Mouse (Mus musculus) brain, embryonic 14.5 days (tissue): ENCODE results near the gene Add3. TPM values are rescaled to one million over a fixed set of nuclear protein-coding genes. Genes with fewer than 3 reads are reported as not detected.
"Not testable (repeated sequence)": the region's sequence is repeated elsewhere in the genome, so short reads cannot be mapped to it uniquely, and the experiment has no call there.

Experiments
- DNase-seq: peaks from one replicate; pipeline ENCODE4 v3.0.0-alpha.2; 2011; ENCODE audit warnings: low read depth
- CTCF ChIP-seq: fragments of 200-500 bp; IDR thresholded peaks from 2 replicates; pipeline ENCODE4 v1.5.1; 2012; ENCODE audit warnings: inconsistent platforms, mild to moderate bottlenecking, moderate library complexity, borderline replicate concordance; ENCODE audit not compliant: insufficient read depth, insufficient read length; ENCODE audit errors: extremely low read depth
- POLR2A ChIP-seq: fragments of 200-500 bp; IDR thresholded peaks from 2 replicates; pipeline ENCODE4 v1.6.1; 2012; ENCODE audit warnings: mild to moderate bottlenecking, inconsistent platforms, borderline replicate concordance; ENCODE audit not compliant: poor library complexity, insufficient read depth, insufficient read length, severe bottlenecking; ENCODE audit errors: extremely low read depth
- polyA plus RNA-seq: library from polyadenylated mRNA; depleted of rRNA; stranded (reverse); fragments of >200 nt; gene quantifications from 2 replicates; pipeline ENCODE4 v1.2.3, GENCODE M21; 2012

The Add3 gene
- polyA plus RNA-seq, 1 experiment = 22.8 TPM

DNA sequence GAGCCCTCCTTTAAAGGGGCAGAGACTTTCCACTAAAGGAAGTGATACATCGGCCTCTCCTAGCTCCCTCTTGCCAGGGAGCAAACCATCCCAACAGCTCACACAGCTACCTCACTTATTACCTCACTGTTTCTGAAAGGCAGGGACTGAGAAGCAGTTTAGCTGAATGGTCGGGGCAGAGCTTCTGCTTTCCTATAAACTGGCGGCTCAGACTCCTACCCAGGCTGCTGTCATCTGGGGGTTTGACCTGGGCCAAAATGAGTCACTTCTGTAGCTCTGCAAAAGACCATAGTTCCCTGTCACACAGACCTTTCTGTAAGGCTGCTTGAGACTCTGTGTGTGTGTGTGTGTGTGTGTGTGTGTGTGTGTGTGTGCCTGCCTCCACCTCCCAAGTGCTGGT is 79.1 kb downstream of the Add3 start:
- no peak for DNase-seq
- TF ChIP-seq CTCF (no peak), POLR2A (no peak)

DNA sequence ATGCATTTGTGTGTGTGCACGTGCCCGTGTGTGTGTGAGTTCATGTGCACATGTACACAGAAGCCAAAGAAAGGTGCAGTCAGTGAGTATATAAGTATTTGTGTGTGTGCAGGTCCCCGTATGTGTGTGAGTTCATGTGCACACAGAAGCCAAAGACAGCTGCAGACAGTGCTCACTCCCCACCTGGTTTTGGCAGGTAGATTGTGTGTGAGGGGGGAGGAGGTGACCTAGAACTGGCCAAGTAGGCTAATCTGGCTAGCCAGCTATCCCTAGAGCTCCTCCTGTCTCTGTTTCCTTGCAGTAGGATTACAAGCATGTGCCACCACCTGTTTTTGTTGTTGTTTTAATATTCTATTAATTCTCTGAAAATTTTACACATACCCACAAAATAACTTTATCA is 80.9 kb downstream of the Add3 start:
- TF ChIP-seq POLR2A (no peak), CTCF (no peak)
- no peak for DNase-seq

DNA sequence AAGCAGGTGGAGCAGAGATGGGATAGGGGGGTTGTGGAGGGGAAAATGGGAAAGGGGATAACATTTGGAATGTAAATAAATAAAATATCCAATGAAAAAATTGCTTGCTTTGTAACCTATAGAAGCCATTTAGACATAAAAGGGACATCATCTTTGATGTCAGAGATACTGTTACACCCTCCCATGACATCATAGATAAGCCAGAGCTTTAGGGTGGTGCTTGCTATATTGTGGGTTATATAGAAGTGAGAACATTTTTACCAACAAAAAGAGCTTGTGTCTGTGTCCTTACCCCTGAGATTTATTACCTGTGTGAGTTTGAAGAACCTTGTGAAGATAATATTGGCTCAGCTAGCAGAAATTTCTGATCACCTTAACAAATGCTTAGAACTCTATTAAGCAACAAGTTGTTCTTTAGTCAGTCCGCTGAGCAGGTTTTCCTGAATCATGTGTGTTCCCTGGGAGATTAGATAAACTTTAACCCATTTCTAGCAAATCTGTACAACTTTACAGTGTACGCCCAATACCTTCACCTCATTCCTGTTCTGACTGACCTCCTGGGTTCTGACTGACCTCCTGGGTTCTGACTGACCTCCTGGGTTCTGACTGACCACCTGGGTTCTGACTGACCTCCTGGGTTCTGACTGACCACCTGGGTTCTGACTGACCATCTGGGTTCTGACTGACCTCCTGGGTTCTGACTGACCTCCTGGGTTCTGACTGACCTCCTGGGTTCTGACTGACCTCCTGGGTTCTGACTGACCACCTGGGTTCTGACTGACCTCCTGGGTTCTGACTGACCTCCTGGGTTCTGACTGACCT is 85.2 kb downstream of the Add3 start:
- DNase-seq = not testable (repeated sequence)

DNA sequence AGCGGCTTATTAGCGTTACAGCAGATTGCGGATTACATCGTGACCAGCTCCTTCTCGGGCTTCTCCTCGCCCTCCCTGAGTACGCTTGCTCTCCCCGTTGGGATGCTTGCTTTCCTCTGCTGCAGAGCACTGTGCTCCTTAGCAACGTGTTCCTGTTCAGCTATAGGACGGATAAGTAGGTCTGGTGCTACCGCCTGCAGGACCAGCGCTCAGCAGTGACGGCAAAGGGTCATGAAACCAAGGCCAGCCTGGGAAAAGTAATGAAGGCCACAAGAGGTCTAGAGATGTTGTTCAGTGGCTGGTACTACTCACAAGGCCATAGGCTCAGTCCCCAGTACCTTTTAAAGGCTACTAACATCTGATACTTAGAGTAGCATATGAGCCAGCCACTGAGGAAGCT is 86.4 kb downstream of the Add3 start:
- TF ChIP-seq POLR2A (no peak), CTCF (no peak)
- no peak for DNase-seq

DNA sequence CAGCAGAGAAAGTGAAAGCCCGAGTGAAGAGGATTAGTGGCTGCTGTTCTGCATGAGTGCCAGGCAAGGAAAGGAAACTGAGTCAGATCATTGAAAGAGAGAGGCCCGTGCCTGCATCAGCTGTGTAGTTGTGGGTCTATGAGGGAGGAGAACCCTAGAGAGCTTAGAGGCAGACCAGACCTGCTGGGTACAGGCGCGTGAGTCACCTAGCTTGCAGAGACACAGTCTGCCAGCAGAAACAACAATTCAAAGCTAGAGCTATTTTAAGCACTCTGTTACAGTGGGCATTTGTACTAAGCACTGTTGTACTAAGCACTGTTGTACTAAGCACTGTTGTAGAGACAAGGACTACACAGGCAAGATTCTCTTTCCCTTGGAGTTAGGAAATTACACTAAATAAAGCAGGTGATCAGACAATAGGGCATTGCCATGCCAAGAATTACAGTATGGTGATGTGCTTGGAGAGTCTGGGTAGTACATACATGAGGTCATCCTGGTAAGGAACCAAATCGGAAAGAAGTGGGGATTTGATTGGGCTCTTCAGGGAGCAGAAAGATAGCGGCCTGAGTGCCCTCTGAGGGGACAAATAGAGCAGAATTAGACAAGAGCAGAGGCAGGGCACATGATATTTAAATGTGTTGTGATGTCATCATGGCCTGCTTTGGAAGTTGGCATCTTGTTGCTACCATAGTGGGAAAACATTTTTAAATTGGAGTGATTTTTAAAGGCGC is 88.0 kb downstream of the Add3 start:
- no peak for DNase-seq
- no peak for TF ChIP-seq POLR2A
- no peak for TF ChIP-seq CTCF

DNA sequence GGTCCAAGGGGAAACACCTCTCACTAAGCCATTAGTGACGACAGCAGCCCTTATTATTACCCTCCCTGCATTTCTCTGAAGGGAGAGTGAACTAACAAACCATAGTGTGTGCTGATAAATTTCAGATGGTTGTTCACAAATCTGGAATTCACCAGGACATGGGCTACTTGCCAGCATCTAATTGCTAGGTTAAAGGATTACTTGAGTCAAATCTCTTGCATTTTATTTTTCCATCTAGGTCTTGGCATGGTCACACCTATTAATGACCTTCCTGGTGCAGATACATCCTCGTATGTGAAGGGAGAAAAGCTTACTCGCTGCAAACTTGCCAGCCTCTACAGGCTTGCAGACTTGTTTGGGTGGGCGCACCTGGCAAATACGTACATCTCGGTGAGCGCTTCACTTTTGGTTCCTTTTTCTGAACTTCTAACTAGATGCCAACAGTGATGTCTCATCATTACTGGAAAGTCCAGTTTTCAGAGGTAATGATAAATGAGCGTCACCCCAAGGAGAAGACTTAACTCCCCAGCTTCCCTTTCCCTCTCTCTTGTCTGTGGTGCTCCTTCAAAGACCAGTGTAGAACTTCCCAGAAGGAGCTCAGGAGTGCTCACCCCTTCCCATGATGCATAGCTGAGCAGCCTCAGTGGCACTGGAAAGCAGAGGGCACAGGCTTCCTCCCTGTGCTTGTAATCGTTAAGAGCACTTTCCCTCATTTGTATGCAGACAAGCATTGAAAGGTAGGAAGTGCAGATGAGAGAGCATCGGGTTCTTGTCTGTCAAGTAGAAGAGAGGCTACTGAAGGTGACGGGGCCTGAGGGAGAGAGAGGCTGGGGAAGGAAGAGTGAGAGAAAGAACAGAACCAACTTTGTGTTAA is 90.9 kb downstream of the Add3 start:
- DNase-seq = no peak
- no peak for TF ChIP-seq POLR2A
- TF ChIP-seq CTCF = no peak

DNA sequence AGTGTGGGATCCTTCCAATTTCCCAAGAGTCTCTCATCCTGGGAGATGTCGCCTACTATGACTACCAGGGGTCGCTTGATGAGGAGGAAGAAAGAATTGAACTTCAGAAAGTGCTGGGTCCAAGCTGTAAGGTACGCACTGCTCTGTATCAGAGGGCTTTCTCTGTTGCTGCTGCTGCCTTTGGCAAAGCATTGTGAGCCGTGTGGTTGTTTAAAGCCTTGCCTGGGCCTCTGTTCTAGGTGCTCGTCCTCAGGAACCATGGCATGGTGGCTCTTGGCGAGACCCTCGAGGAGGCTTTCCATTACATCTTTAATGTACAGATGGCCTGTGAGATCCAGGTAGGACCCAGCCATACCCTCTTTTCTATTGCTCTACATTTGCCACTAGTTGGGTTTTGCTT is 93.3 kb downstream of the Add3 start:
- DNase-seq = no peak
- no peak for TF ChIP-seq POLR2A
- TF ChIP-seq CTCF = no peak

DNA sequence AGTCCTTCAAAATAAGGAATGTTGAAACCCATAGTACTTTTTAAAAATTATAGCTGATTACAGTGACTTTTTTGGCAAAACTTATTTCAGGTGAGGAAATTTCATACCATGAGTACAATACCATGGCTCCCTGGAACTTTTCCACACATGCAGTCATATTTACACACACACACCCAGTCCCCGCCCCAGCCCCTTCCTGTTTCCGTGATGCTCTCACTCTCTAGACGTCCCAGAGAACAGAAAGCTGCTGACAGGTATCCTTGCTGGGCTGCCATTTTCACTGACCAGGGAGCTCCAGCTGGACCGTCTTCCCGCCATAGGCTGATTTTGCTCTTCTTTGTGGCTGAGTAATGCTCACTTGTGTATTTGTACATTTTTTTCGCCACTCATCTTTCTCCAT is 101.6 kb downstream of the Add3 start:
- no peak for DNase-seq
- TF ChIP-seq CTCF = no peak
- TF ChIP-seq POLR2A = no peak

DNA sequence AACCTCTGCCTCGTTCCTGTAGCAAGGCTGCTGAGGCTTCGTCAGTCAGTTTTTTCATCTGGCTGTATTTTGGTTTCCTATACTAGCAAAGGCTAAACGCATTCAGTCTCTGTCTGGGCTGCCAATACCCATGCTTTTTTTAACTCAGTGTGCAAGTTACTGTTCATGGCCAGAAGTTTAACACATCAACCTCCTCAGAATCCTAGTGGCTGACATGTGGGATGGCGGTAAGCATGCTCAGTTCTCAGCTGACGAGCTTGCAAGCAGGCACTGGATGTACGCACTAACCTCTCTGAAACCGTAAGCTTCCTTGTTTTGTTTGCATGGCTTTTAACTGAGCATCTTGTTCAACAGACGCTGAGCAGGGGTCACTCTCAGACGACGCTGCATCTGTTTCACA is 103.7 kb downstream of the Add3 start:
- DNase-seq = no peak

DNA sequence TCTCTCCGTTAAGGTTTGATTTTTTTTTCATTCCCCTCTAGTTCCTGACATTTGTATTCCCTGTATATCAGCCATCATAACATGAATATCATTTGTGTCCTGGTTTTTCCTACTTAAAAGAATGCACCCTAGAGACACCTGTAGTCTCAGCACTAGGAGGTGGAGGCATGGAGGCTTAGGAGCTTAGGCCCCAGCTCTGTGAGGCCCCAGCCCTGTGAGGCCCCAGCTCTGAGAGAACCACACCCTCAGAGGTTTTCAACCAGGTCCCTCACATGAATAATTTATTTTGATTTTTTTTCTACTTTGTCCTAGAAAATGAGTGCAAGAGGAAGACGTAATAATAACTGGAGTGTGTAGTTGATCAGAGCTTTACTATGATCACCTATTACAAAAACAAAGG is 107.3 kb downstream of the Add3 start:
- no peak for DNase-seq

More for the DNA sequence above, 103.7 kb downstream of the Add3 start:
- TF ChIP-seq POLR2A (no peak), CTCF (no peak)

DNA sequence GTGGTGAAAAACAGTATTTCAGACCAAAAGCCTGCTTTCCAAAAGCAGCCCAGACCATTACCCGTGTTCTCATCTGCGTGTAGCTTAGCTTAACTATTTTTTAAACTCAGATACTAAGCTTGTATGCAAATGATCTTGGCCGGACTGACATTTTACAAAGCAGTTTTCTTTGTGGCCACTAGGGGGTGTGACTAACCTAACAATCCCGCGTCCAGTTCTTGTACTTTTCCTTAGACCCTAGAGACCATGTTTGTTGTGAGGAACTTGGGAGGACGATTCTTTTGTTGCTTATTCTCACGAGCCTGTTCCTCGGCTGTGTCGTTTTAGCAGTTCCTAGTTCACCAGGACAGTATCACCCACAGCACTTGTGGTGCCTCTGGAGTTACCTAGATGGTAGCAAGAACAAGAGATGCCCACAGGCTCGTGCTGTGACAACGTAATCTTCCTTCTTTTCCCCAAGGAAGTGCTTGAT is 107.8 kb downstream of the Add3 start:
- peak; percentile 89 for DNase-seq
- TF ChIP-seq CTCF (peak; percentile 79; the same call in 1 of the 2 replicates), POLR2A (no peak)

More for the DNA sequence above, 107.3 kb downstream of the Add3 start:
- TF ChIP-seq CTCF (no peak), POLR2A (no peak)
